Mouse (Mus musculus): Measurements from ENCODE around the gene Arhgef9.

The Arhgef9 gene

DNA sequence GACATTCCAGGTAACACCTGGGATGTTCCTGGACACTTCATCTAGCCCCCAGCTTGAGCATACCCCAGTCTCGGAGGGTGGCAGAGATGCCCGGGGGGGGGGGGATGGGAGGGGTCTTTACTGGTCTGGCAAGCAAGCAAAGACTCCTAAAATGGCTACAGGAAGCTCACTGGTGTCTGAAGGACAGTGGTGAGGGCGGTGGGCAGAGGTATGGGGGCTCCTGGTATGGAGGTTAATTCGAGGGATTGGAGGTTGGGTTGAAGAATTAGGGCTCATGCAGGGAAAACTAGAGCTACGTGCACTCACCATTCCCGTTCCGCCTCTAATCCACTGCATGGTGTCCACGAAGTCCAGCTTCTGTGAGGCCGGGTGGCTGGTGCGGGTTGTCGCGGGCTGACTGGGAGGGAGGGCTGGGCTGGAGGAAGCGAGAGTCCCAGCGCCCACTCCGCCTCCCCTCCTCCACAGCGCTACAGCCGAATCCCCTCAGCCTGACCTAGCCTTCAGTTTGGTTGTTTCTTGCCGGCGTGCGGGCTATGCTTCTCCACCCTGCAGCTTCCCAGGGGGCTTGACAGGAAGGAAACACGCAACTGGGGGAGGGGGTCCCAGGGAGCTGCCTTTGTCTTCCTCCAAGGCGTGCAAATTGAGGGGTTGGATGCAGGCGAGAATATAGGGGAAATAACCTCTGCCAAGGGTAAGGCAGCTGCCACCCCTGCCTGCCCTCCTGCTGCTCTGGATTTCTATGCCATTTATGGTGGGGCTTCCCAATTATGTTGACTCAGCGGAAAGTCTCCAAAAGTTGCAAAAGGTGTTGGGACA, at the start of gene Arhgef9:
Arhgef9 (minus strand) TSS at position 753 of the 816 bp plus-strand sequence.
- no peak for DNase-seq (ENCODE audit: low read depth, low spot score)

DNA sequence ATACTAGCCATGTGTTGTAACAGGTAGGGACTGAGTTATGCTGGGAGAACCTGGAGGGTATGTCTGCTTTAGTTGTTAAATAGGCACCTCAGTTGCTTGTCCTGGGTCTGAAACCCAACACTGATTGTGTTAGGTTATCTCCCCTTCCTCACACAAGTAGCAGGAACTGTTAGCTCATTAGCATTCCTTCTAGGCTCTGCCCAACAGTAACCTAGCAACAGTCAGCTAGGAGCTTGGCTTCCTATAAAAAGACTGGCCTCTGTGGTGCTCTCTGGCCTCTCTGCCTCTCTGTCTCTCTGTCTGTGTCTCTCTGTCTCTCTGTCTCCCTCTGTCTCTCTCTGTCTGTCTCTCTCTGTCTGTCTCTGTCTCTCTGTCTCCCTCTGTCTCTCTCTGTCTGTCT, 42.2 kb upstream of the Arhgef9 start:
- no peak for DNase-seq (ENCODE audit: low read depth, low spot score)

- no peak for DNase-seq (ENCODE audit: low read depth, low spot score)
Measured at GRCm38 (mm10) chrX:95195363-95196103, 1.1 kb downstream of the Arhgef9 start.

- peak; percentile 76 for DNase-seq (ENCODE audit: low read depth, low spot score)
Measured at GRCm38 (mm10) chrX:95175978-95176377, 20.7 kb downstream of the Arhgef9 start.

GRCm38 (mm10) chrX:95166317-95166716, 30.3 kb downstream of the Arhgef9 start:
- DNase-seq (ENCODE audit: low read depth, low spot score) = peak; percentile 97

DNA sequence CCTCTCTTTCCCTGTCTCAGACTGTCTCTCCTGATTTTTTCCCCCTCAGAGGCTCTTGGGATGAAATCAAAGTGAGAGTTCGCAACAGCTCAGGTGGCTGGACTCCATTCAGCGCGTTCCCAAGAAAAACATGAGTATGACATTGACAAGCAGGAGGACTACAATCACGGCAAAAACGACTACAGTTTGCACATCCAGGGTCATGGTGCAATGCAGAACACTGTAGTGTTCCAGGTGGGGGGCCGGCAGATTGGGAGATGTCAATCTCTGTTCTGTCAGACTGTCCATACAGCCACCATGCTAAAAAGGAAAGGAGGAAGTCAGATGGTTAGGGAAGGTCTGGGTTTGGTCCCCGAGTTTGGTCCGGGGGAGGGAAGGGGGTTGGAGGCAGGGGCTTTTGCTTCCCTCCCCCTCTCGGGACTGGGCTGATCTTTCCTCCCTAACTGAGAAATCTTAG, 31.0 kb downstream of the Arhgef9 start:
- no peak for DNase-seq (ENCODE audit: low read depth, low spot score)

- peak; percentile 72 for DNase-seq (ENCODE audit: low read depth, low spot score)
Measured at GRCm38 (mm10) chrX:95164140-95164539, 32.5 kb downstream of the Arhgef9 start.

DNA sequence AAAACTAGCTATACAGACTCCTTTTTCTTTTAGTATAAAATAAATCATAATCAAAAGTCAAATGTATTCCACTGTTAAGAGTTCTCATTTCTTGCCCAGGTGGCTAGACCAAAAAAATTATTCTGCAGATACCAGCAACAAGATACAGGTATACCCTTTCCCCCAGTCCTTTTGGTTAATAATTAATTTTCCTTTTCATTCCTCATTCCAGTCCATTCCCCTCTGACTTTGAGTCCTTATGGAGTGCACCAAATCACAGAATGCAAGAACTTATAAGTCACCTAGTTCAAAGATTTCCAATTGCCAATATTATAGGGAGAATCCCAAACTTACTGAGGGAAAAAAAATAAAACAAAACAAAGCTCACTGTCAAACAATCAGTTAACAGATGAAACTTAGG, 33.2 kb downstream of the Arhgef9 start:
- no peak for DNase-seq (ENCODE audit: low read depth, low spot score)

GRCm38 (mm10) chrX:95156833-95157386, 39.7 kb downstream of the Arhgef9 start:
- no peak for DNase-seq (ENCODE audit: low read depth, low spot score)

DNA sequence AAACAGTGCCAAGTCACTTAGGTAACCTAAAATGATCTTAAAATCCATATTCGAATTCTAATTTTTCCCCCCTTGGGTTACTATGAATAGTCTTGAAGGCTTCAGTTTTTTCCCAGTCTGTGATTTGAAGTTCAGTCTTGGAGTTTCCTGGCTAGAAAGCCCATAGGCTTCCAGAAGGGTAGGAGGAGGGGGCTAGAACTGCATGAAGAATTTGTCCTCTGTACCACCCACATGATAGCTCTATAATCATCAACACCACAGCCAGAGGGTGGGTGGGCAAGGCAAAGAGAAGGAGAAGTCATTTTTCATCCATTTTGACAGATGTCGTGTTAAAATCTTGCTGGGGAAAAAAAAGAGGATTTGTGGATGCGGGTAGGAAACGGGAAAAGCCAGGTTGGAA, 58.0 kb downstream of the Arhgef9 start:
- no peak for DNase-seq (ENCODE audit: low read depth, low spot score)

DNA sequence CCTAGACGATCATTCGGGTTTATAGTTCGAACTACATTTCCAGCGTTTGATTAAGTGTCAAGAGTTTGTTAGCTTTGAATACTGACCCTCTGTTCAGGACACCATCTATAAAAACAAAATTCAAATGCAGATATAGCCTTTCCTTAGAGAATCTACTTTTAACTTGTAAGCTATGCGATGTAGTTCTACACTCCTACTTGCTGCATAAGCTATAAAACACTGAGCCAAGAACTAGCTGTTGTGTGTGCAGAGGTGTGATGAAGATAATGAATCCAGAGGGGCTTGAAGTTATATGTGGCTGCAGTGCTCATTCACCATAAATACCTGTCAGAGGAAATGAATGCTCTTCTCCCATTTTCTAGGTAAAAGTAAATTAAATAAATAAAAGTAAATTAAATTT, 63.2 kb downstream of the Arhgef9 start:
- DNase-seq (ENCODE audit: low read depth, low spot score) = no peak

DNA sequence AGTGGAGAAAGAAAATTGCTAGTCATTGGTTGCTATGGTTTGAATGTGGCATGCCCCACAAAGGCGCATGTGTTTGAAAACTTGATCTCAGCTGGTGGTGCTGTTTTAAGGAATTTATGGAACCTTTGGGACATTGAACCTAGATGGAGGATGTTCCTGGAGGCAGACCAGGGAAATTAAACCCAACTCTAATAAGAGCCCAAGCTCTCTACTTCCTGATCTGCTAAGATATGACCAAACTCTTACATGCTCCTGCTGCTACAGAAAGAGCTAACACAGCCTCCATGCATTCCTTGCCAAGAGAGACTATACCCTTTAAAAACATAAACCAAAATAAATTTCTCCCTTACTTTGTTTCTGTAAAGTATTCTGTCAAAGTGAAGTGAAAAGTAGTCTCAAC, 63.7 kb downstream of the Arhgef9 start:
- no peak for DNase-seq (ENCODE audit: low read depth, low spot score)

DNA sequence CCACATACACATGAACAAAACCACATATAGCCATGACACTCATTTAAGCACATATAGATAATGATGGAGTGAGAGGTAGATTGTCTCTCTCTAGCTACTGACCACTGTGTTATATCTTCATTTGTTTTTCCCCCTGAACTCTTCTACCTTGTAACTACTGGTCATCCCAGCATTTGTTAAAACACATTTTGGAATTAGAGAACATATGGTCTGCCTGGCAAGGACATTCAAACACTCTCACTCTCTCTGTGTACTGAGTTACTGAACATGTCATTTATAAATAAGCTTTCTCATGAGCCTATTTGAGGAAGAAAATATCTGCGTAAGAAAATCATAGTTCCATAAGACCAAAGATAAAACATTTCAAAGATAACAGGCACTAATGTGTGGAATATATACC, 64.9 kb downstream of the Arhgef9 start:
- DNase-seq (ENCODE audit: low read depth, low spot score) = no peak

GRCm38 (mm10) chrX:95123462-95123861, 73.2 kb downstream of the Arhgef9 start:
- no peak for DNase-seq (ENCODE audit: low read depth, low spot score)

GRCm38 (mm10) chrX:95104361-95104760, 92.3 kb downstream of the Arhgef9 start:
- DNase-seq (ENCODE audit: low read depth, low spot score) = no peak

DNA sequence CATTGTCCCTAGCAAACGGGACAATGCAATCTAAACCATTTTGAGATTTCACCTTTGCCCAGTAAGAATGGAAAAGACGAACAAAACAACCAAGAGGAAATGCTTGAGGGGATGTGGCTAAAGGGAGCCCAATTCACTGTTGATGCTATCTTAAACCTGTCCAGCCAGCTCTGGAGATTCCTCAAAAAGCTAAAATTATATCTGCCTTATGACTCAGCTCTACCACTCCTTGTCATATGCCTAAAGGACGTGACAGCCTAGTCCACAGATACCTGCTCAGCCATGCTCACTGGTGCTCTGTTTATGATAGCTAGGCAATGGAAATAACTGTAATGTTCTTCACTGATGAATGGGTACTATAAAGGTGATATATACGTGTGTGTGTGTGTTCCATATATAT, 109.0 kb downstream of the Arhgef9 start:
- DNase-seq (ENCODE audit: low read depth, low spot score) = no peak

GRCm38 (mm10) chrX:95077013-95077699, 119.5 kb downstream of the Arhgef9 start:
- DNase-seq (ENCODE audit: low read depth, low spot score) = no peak

DNA sequence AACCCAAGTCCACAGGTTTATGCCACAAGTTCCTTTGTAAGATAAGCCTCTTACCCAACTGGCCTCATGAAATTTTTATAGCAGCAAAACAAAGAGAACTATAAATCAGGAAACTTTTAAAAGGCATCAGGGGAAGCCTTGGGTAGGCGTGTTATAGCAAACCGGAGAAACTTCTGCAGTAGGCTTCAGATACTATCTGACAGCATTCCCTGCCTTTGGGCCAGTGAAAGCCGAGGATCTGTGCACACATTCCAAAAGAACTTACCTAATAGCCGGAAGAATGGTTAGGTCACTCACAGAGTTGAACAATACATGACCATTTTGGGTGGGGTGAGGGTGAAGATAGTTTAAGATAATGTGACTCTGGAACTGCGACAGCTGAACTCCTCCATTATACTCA, 168.7 kb downstream of the Arhgef9 start:
- DNase-seq (ENCODE audit: low read depth, low spot score) = peak; percentile 10

GRCm38 (mm10) chrX:95026361-95026892, 170.2 kb downstream of the Arhgef9 start, which contains the start of gene Spin4:
Gene Spin4 (minus strand): TSS chrX:95026682.
- DNase-seq (ENCODE audit: low read depth, low spot score) = peak; percentile 92

DNA sequence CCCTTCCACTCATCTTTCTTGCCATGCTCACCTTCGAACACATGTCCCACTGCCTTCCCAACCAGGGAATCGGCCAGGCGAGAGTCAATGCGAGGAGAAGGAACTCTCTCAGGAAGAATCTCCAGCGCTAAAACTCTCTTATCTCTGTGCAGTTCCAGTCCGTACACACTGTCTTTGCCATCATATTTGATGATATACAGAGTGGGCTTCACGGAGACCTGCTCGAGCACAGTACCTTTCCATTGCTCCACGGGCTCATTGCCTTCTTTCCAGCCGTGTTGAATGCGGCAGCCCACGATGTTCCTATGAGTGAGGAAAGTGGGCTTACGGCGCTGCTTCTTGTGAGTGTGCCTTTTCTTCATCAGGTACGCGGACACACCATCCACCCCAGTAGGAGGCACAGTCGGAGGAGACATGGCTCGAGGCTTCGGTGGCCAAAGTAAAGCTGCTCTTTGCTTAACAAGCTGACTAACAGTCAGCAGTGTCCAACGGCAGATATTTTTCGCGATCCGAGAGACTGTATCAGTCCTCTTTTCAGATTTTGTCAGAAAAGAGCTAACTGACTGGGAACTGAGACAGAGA, 170.8 kb downstream of the Arhgef9 start:
- peak; percentile 33 for DNase-seq (ENCODE audit: low read depth, low spot score)

DNA sequence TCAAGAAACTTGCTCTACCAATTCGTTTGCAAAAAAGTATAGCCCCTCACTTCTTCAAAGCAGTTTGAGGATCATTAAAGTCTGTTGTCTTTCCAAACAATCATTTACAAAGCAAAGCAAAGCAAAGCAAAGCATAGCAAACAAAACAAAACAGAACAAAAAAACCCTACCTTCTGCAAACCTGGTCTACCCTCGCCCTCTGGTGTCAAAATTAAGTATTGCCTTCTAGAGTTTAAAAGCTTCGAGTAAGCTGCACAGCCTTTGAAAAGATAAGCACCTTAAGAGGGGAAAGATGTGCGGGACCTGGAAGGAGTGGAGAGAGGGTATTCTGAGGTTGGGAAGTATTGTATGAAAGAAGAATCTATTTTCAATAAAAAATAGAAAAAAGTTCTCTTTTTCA, 184.6 kb downstream of the Arhgef9 start:
- peak; percentile 74 for DNase-seq (ENCODE audit: low read depth, low spot score)
